Mouse (Mus musculus) common myeloid progenitor, adult 5-6 weeks (primary cell): ENCODE data around the gene Sh3bgrl. TPM values are rescaled to one million over a fixed set of nuclear protein-coding genes. Genes with fewer than 3 reads are reported as not detected.

Experiments
- ATAC-seq: replicated peaks from 2 replicates; pipeline ENCODE4 v1.8.0; 2016; ENCODE audit warnings: low read depth, mild to moderate bottlenecking, moderate TSS enrichment, inconsistent platforms; ENCODE audit not compliant: poor library complexity, severe bottlenecking
- total RNA-seq: library from RNA; stranded (forward); fragments of 200-1000, 187-1606 nt; gene quantifications from 2 replicates; pipeline ENCODE4 v1.2.3, GENCODE M21; 2017

Gene Sh3bgrl
- total RNA-seq, 1 experiment from 2014 or later: 133 TPM

GRCm38 (mm10) chrX:109127551-109128088 lies 32.5 kb downstream of the Sh3bgrl start:
- ATAC-seq: 0 out of 2 replicates have a peak, but pooled peaks have one; percentile 36

GRCm38 (mm10) chrX:109130066-109130465 lies 34.9 kb downstream of the Sh3bgrl start:
- ATAC-seq: no peak

GRCm38 (mm10) chrX:109131834-109132233 lies 36.7 kb downstream of the Sh3bgrl start:
- ATAC-seq: no peak

- no peak for ATAC-seq
Measured at GRCm38 (mm10) chrX:109132463-109132862, 37.3 kb downstream of the Sh3bgrl start.

- no peak for ATAC-seq
Measured at GRCm38 (mm10) chrX:109133500-109133899, 38.3 kb downstream of the Sh3bgrl start.

- ATAC-seq: no peak
Measured at GRCm38 (mm10) chrX:109136306-109136705, 41.1 kb downstream of the Sh3bgrl start.

- ATAC-seq: no peak
Measured at GRCm38 (mm10) chrX:109136820-109137219, 41.7 kb downstream of the Sh3bgrl start.

GRCm38 (mm10) chrX:109137295-109137694 lies 42.1 kb downstream of the Sh3bgrl start:
- ATAC-seq: no peak

- ATAC-seq: no peak
Measured at GRCm38 (mm10) chrX:109141337-109141870, 46.2 kb downstream of the Sh3bgrl start.

- ATAC-seq: no peak
Measured at GRCm38 (mm10) chrX:109142281-109142680, 47.1 kb downstream of the Sh3bgrl start.

- no peak for ATAC-seq
Measured at GRCm38 (mm10) chrX:109145779-109146178, 50.6 kb downstream of the Sh3bgrl start.

GRCm38 (mm10) chrX:109147108-109147507 lies 51.9 kb downstream of the Sh3bgrl start:
- no peak for ATAC-seq

GRCm38 (mm10) chrX:109151228-109151627 lies 56.1 kb downstream of the Sh3bgrl start:
- no peak for ATAC-seq

GRCm38 (mm10) chrX:109160326-109160725 lies 65.2 kb downstream of the Sh3bgrl start:
- no peak for ATAC-seq

GRCm38 (mm10) chrX:109160901-109161300 lies 65.7 kb downstream of the Sh3bgrl start:
- ATAC-seq: no peak

GRCm38 (mm10) chrX:109175038-109175437 lies 79.9 kb downstream of the Sh3bgrl start:
- peak; percentile 50 for ATAC-seq

GRCm38 (mm10) chrX:109175470-109175869 lies 80.3 kb downstream of the Sh3bgrl start:
- no peak for ATAC-seq

- no peak for ATAC-seq
Measured at GRCm38 (mm10) chrX:109184706-109185478, 89.7 kb downstream of the Sh3bgrl start.

- ATAC-seq: no peak
Measured at GRCm38 (mm10) chrX:109189607-109190006, 94.4 kb downstream of the Sh3bgrl start.

GRCm38 (mm10) chrX:109190969-109191368 lies 95.8 kb downstream of the Sh3bgrl start:
- ATAC-seq: 0 out of 2 replicates have a peak, but pooled peaks have one; percentile 36

- peak; percentile 96 for ATAC-seq
Measured at GRCm38 (mm10) chrX:109191436-109191835, 96.3 kb downstream of the Sh3bgrl start.
